Mouse (Mus musculus) monocyte, adult 5-6 weeks (primary cell): ENCODE results near the gene Snrpe. TPM values are rescaled to one million over a fixed set of nuclear protein-coding genes. Genes with fewer than 3 reads are reported as not detected.

Experiments used
- total RNA-seq: library from RNA; stranded (forward); fragments of 200-1000, 200-491, 200-594 nt; gene quantifications from 3 replicates; pipeline ENCODE4 v1.2.3, GENCODE M21; 2017

Snrpe gene
- total RNA-seq, 1 experiment from 2014 or later, result 361 TPM

Other genes starting within 250 kb of the Snrpe start
- gene Etnk2, start 246.7 kb downstream of the Snrpe start, total RNA-seq, result 0.85 to 1.4 TPM in 2 of 3 replicates, not detected in the other
- not detected in 3 replicates for gene Sox13, start 185.9 kb downstream of the Snrpe start, total RNA-seq
- 15.3 to 43.2 TPM (median 22.6 TPM) in 3 replicates for gene Zbed6, start 50.6 kb upstream of the Snrpe start, total RNA-seq
- 10.1 to 21.1 TPM (median 12.8 TPM) in 3 replicates for gene Gm38394, start 51.0 kb upstream of the Snrpe start, total RNA-seq
- gene Lax1, start 79.8 kb upstream of the Snrpe start, total RNA-seq, result 35.8 to 132 TPM (median 52.2 TPM) in 3 replicates
- gene Atp2b4, start 190.8 kb upstream of the Snrpe start, total RNA-seq, result 16.7 to 44.9 TPM (median 20.6 TPM) in 3 replicates